Mouse (Mus musculus) cortical plate, adult 2 months (tissue): ENCODE measurements around the gene Tnrc18. TPM values are rescaled to one million over a fixed set of nuclear protein-coding genes. Genes with fewer than 3 reads are reported as not detected.

Experiments used
- H3K27ac ChIP-seq: fragments of 200-500 bp; 2 replicates; pipeline ENCODE4 v1.5.1; 2012; ENCODE audit warnings: low read length, control low read depth, inconsistent platforms; ENCODE audit not compliant: insufficient read depth
- H3K4me1 ChIP-seq: fragments of 200-500 bp; 2 replicates; pipeline ENCODE4 v1.6.1; 2011; ENCODE audit warnings: low read length; ENCODE audit not compliant: control insufficient read depth, insufficient read depth
- H3K4me3 ChIP-seq: fragments of 200-500 bp; 2 replicates; pipeline ENCODE4 v1.5.1; 2011; ENCODE audit warnings: mild to moderate bottlenecking, low read length, control low read depth; ENCODE audit not compliant: insufficient read depth
- CTCF ChIP-seq: fragments of 200-500 bp; IDR thresholded peaks from 2 replicates; pipeline ENCODE4 v1.5.1; 2011; ENCODE audit warnings: mild to moderate bottlenecking, control low read depth, low read length; ENCODE audit not compliant: insufficient read depth; ENCODE audit errors: extremely low read depth
- POLR2A ChIP-seq: fragments of 200-500 bp; IDR thresholded peaks from 2 replicates; pipeline ENCODE4 v1.6.1; 2011; ENCODE audit warnings: mild to moderate bottlenecking, low read length, control low read depth; ENCODE audit not compliant: insufficient read depth; ENCODE audit errors: extremely low read depth
- polyA plus RNA-seq: library from polyadenylated mRNA; depleted of rRNA; stranded (reverse); fragments of >200 nt; gene quantifications from 2 replicates; pipeline ENCODE4 v1.2.3, GENCODE M21; 2012

Gene Tnrc18
- polyA plus RNA-seq, 1 experiment, result 31.7 TPM

DNA sequence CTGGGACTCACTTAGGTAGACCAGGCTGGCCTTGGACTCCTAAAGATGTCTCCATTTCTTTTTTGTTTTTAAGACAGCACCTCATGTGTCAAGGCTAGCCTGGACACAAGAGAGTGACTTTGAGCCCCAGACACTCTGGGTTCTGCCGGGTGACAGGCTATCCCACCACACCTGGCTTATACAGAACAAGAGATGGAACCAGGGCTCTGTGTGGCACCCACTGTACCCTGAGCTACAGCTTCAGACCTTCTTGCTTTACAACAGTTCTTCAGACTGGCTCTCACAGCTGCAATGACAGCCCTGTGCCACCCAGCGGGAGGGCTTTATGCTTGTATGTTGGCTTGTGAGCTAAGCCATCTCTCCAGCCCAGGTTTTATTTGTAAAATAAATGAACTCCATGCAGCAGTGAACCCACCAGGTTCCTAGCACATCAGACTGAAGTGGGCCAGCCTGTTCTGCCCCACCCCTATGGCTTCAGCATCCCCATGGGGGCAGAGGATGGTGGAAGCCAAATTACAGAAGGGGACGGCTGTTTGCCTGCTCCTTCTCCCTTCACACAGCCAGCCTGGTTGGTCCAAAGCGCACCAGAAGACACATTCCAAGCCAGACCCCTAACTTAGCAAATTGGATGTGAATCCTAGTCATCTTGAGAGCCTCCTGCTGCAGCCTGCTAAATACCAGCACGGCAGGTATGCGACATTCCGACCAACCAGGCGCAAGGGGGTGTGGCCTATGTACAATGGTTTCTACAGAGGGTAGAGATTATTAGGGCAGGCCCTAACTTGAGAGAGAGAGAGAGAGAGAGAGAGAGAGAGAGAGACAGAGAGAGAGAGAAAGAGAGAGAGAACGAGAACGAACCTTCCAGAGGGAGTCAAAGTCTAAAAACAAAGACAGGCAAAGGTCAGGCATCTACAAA is 48.9 kb downstream of the Tnrc18 start:
- Histone ChIP-seq H3K27ac (no peak overlapping the region), H3K4me1 (peaks cover 3% of the 10 kb centered on the region; the same call in 1 of the 2 replicates)
- TF ChIP-seq POLR2A (no peak), CTCF (no peak)

GRCm38 (mm10) chr5:142767937-142768336 is 49.5 kb downstream of the Tnrc18 start:
- no peak overlapping the region for H3K4me3 ChIP-seq
- no peak overlapping the region for H3K27ac ChIP-seq
- peaks cover 3% of the 10 kb centered on the region; the same call in 1 of the 2 replicates for H3K4me1 ChIP-seq
- TF ChIP-seq CTCF (peak; percentile 79), POLR2A (no peak)

More for the DNA sequence above, 48.9 kb downstream of the Tnrc18 start:
- no peak overlapping the region for H3K4me3 ChIP-seq

- no peak overlapping the region for H3K27ac ChIP-seq
- H3K4me3 ChIP-seq, result no peak overlapping the region
- H3K4me1 ChIP-seq, result peaks cover 5% of the 10 kb centered on the region
- TF ChIP-seq CTCF, result no peak
- TF ChIP-seq POLR2A, result no peak
Observed at GRCm38 (mm10) chr5:142766708-142767107, 50.8 kb downstream of the Tnrc18 start.

GRCm38 (mm10) chr5:142764889-142765288 is 52.6 kb downstream of the Tnrc18 start:
- H3K27ac ChIP-seq, result no peak overlapping the region
- H3K4me1 ChIP-seq, result peaks cover 5% of the 10 kb centered on the region

DNA sequence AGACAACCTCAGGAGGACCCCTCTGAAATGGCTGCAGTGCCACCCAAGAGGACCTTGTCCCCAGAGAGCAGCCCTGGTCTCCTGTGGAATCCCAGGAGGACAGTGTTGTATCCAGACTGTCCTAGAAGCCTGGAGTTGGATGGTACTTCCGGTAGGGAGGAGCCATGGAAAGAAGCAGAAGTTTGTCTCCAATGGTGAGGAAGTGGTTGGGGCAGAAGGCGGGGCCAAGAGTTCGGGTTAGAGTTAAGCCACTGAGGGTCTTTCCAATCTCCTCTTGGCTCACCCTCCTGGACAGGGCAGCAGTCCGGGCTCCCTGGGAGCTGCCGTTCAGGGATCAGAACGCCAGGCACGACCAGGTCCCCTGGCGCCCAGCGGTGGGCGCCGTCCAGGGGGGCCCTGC is 53.2 kb downstream of the Tnrc18 start:
- H3K4me1 ChIP-seq, result peaks cover 5% of the 10 kb centered on the region

More at GRCm38 (mm10) chr5:142764889-142765288, 52.6 kb downstream of the Tnrc18 start:
- no peak overlapping the region for H3K4me3 ChIP-seq
- no peak for TF ChIP-seq CTCF
- no peak for TF ChIP-seq POLR2A

GRCm38 (mm10) chr5:142762082-142762807 is 55.2 kb downstream of the Tnrc18 start:
- no peak overlapping the region for H3K4me3 ChIP-seq
- no peak overlapping the region for H3K27ac ChIP-seq
- TF ChIP-seq CTCF, result no peak
- no peak for TF ChIP-seq POLR2A
- peaks cover 4% of the 10 kb centered on the region; the same call in 1 of the 2 replicates for H3K4me1 ChIP-seq

More for the DNA sequence above, 53.2 kb downstream of the Tnrc18 start:
- Histone ChIP-seq H3K4me3 (no peak overlapping the region), H3K27ac (no peak overlapping the region)
- no peak for TF ChIP-seq CTCF

DNA sequence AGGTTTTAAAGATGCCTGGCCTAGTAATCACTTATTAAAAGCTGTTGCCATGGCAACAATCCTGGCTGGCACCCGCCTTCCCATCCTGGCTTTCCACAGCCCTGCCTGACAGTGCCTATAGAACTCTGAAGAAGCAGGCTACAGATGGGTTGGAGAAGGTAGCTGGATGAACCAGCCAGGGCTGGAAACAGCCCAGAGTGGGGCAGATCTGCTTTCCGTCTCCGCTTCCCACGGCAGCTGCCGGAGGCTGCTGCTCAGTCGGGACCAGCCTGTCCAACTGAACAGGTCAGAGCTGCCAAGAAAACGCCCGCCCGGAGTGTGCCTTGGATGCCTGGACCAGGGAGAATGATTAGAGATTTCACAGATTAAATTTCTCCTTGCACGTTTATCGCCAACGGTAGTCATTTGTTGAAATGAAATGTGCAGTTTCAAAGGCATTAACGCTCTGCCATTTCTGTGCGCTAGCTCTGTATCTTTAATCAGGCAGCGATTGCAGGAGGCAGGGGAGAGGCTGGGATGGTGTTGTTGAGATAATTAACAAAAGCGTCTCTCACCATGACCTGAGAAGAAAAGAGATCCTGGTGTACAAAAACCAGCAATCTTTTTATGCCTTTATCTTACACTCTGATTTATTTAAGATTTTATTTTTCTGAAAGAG is 56.0 kb downstream of the Tnrc18 start:
- 0 out of 2 replicates have a peak, but pooled peaks have one; percentile 16 for TF ChIP-seq POLR2A
- no peak for TF ChIP-seq CTCF
- no peak overlapping the region for H3K4me3 ChIP-seq
- no peak overlapping the region for H3K27ac ChIP-seq
- peaks cover 2% of the 10 kb centered on the region; the same call in 1 of the 2 replicates for H3K4me1 ChIP-seq

DNA sequence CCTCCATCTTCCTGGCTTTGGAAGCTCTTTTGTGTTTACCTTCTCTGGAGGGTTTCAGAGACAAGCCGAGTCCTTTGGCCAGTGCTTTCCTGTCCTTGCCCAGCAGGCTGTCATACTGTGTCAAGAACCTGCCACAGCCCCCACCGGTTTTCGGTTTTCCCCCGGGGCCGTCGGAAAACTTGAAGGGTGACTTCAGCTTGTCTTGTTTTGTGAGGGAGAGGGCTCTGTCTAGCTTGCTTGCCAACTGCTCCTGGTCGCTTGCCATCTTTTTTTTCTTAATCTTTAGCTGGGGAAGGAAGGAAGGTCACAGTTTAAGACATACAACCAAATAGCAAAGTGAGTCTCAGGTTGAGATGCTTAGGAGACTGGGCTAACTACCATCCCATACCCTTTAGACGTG is 57.7 kb downstream of the Tnrc18 start:
- no peak for TF ChIP-seq CTCF
- TF ChIP-seq POLR2A, result no peak
- no peak overlapping the region for H3K27ac ChIP-seq
- H3K4me1 ChIP-seq, result peaks cover 2% of the 10 kb centered on the region; the same call in 1 of the 2 replicates
- no peak overlapping the region for H3K4me3 ChIP-seq

DNA sequence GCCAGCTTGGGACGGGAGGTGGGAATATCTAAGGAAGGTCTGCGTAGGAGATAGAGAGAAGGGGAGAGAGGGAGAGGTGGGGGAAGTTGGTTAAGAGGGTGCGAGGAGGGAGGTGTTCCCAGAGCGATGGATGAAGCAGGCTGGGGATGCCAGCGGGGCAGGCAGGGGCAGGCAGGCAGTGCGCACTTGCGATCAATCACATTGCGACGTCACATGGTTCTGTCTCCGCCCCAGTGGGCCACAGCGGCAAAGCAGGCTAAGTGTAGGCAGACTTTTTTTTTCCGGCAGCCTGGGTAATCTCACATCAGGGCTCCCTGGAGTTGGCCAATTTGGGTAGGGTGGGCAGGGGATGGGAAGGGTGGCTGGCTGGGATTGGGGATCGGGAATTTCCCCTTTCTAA is 65.2 kb downstream of the Tnrc18 start:
- Histone ChIP-seq H3K4me1 (no peaks in the 10 kb centered on the region), H3K27ac (no peak overlapping the region)
- TF ChIP-seq CTCF (no peak), POLR2A (no peak)

More for the DNA sequence above, 65.2 kb downstream of the Tnrc18 start:
- no peak overlapping the region for H3K4me3 ChIP-seq
